Mouse (Mus musculus): ENCODE measurements at regions not wholly inside any gene's neighbourhood (a gene's known extent, or its start where the extent isn't known, plus 50 kb on each side); places are given as distances from the start of the nearest gene placed in this dataset.

GRCm38 (mm10) chr4:98282275-98282674 is 100.8 kb downstream of the Tm2d1 start:
- ATAC-seq (no peak), DNase-seq (no peak)
- Histone ChIP-seq H3K4me2 (ENCODE audit: low read depth) (no peak overlapping the region), H3K4me1 (ENCODE audit: insufficient read depth) (no peaks in the 10 kb centered on the region), H3K36me3 (ENCODE audit: insufficient read depth) (no peaks in the 10 kb centered on the region), H3K27me3 (ENCODE audit: insufficient read depth, low read length) (no peaks in the 10 kb centered on the region), H3K27ac (ENCODE audit: low read depth, low read length) (no peak overlapping the region), H3K4me3 (ENCODE audit: low read depth, low read length) (no peak overlapping the region), H3K9ac (no peak overlapping the region), H3K9me3 (ENCODE audit: low read length) (no peaks in the 10 kb centered on the region)
- TF ChIP-seq CTCF (IDR thresholded peaks at IDR 0.05; ENCODE audit: low read depth) = no peak
- WGBS = 36% methylated on average over 2 of the region's 2 CpGs

- H3K36me3 ChIP-seq (ENCODE audit: insufficient read depth) = no peaks in the 10 kb centered on the region
- DNase-seq = no peak
- H3K4me1 ChIP-seq (ENCODE audit: insufficient read depth) = no peaks in the 10 kb centered on the region
- no peak overlapping the region for H3K4me3 ChIP-seq (ENCODE audit: low read depth, low read length)
- ATAC-seq = no peak
- H3K4me2 ChIP-seq (ENCODE audit: low read depth) = no peak overlapping the region
- WGBS = 87% methylated on average over 7 of the region's 7 CpGs
- no peak for TF ChIP-seq CTCF (IDR thresholded peaks at IDR 0.05; ENCODE audit: low read depth)
- no peaks in the 10 kb centered on the region for H3K27me3 ChIP-seq (ENCODE audit: insufficient read depth, low read length)
- no peak overlapping the region for H3K27ac ChIP-seq (ENCODE audit: low read depth, low read length)
- no peak overlapping the region for H3K9ac ChIP-seq
- no peaks in the 10 kb centered on the region for H3K9me3 ChIP-seq (ENCODE audit: low read length)
These were observed 124.8 kb downstream of the Tm2d1 start for GRCm38 (mm10) chr4:98258336-98258735.

GRCm38 (mm10) chr4:98257711-98258110 is 125.4 kb downstream of the Tm2d1 start:
- ATAC-seq (peak; percentile 78; the same call in 1 of the 2 replicates), DNase-seq (peak; percentile 41)
- no peak for TF ChIP-seq CTCF (IDR thresholded peaks at IDR 0.05; ENCODE audit: low read depth)
- Histone ChIP-seq H3K27me3 (ENCODE audit: insufficient read depth, low read length) (no peaks in the 10 kb centered on the region), H3K36me3 (ENCODE audit: insufficient read depth) (no peaks in the 10 kb centered on the region), H3K4me2 (ENCODE audit: low read depth) (no peak overlapping the region), H3K4me1 (ENCODE audit: insufficient read depth) (no peaks in the 10 kb centered on the region), H3K9me3 (ENCODE audit: low read length) (no peaks in the 10 kb centered on the region), H3K27ac (ENCODE audit: low read depth, low read length) (no peak overlapping the region), H3K4me3 (ENCODE audit: low read depth, low read length) (no peak overlapping the region), H3K9ac (no peak overlapping the region)
- WGBS = 64% methylated on average over 9 of the region's 9 CpGs

- 52% methylated on average over 18 of the region's 18 CpGs for WGBS
- Histone ChIP-seq H3K4me2 (ENCODE audit: low read depth) (no peak overlapping the region), H3K9me3 (ENCODE audit: low read length) (no peaks in the 10 kb centered on the region), H3K27me3 (ENCODE audit: insufficient read depth, low read length) (no peaks in the 10 kb centered on the region), H3K36me3 (ENCODE audit: insufficient read depth) (no peaks in the 10 kb centered on the region), H3K4me1 (ENCODE audit: insufficient read depth) (no peaks in the 10 kb centered on the region), H3K9ac (no peak overlapping the region), H3K27ac (ENCODE audit: low read depth, low read length) (no peak overlapping the region), H3K4me3 (ENCODE audit: low read depth, low read length) (no peak overlapping the region)
- ATAC-seq = no peak
- DNase-seq = no peak
- TF ChIP-seq CTCF (IDR thresholded peaks at IDR 0.05; ENCODE audit: low read depth) = peak; percentile 47
These were observed 128.0 kb downstream of the Tm2d1 start for GRCm38 (mm10) chr4:98254856-98255853.

- DNase-seq = peak; percentile 67
- Histone ChIP-seq H3K4me2 (ENCODE audit: low read depth) (peak overlapping the region; percentile 53), H3K27me3 (ENCODE audit: insufficient read depth, low read length) (no peaks in the 10 kb centered on the region), H3K4me3 (ENCODE audit: low read depth, low read length) (peak overlapping the region; percentile 29), H3K27ac (ENCODE audit: low read depth, low read length) (no peak overlapping the region), H3K9ac (peak overlapping the region; percentile 10; the same call in 1 of the 2 replicates), H3K36me3 (ENCODE audit: insufficient read depth) (no peaks in the 10 kb centered on the region), H3K4me1 (ENCODE audit: insufficient read depth) (peaks cover 8% of the 10 kb centered on the region; the same call in 1 of the 2 replicates), H3K9me3 (ENCODE audit: low read length) (no peaks in the 10 kb centered on the region)
- 5% methylated on average over 15 of the region's 16 CpGs for WGBS
- no peak for TF ChIP-seq CTCF (IDR thresholded peaks at IDR 0.05; ENCODE audit: low read depth)
- ATAC-seq = peak; percentile 79
These were observed 138.9 kb downstream of the Tm2d1 start for GRCm38 (mm10) chr4:98243941-98244929.

- ATAC-seq = peak; percentile 87
- Histone ChIP-seq H3K9ac (no peak overlapping the region), H3K4me2 (ENCODE audit: low read depth) (peak overlapping the region; percentile 53), H3K36me3 (ENCODE audit: insufficient read depth) (no peaks in the 10 kb centered on the region), H3K4me3 (ENCODE audit: low read depth, low read length) (peak overlapping the region; percentile 29; the same call in 1 of the 2 replicates), H3K9me3 (ENCODE audit: low read length) (no peaks in the 10 kb centered on the region), H3K27me3 (ENCODE audit: insufficient read depth, low read length) (no peaks in the 10 kb centered on the region), H3K4me1 (ENCODE audit: insufficient read depth) (peaks cover 8% of the 10 kb centered on the region; the same call in 1 of the 2 replicates), H3K27ac (ENCODE audit: low read depth, low read length) (no peak overlapping the region)
- TF ChIP-seq CTCF (IDR thresholded peaks at IDR 0.05; ENCODE audit: low read depth) = peak; percentile 80
- 3% methylated on average over 6 of the region's 6 CpGs for WGBS
- DNase-seq = peak; percentile 86
These were observed 139.6 kb downstream of the Tm2d1 start for GRCm38 (mm10) chr4:98243502-98243901.
